ENCODE assay signal across 8 mouse cellular contexts in the genomic region with DNA sequence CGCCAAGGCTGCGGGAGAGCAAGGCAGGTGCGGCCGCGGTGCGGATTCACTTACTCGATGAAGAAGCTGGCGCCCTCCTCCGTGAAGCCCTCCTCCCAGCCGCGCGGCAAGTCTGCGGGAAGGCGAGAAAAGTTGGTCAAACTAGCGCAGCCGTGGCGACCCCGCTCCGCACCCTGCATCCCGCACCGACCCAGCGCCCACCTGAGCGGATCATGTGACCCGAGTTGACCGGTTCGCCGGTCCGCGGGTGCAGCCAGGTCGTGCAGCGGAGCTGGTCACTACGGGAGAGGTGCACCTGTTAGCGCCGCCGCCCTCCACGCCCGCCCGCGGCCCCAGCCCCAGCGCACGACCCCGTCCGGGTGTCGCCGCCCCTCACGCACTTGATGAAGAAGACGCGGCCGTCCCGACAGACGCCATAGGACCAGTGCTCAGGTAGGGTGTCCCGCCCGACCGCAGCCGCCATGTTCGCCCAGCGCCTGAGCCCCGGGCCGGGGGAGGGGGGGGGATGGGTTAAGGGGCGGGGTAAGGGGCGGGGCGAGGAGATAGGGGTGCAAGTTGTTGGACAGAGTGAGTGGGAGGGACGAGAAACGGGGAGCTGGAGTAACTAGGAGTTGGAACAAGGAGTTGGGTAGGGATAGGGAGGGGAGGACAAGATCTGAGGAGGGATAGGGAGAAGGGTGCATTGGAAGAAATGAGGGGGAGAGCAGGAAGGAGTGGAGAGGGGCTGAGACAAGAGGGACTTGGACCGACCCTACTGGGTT. TPM values are rescaled to one million over a fixed set of nuclear protein-coding genes. Genes with fewer than 3 reads are reported as not detected.
A peak's percentile ranks its signal among the peaks of the same experiment; 100 is the strongest.
DNase-seq lines count a peak whose midpoint lies in the region; ATAC-seq and TF ChIP-seq lines count a peak whose summit lies in the region.

Gene Plekha7 (minus strand): TSS at position 506 of the 761 bp plus-strand sequence.

- H3K36me3 ChIP-seq in ES-Bruce4 (ENCODE audit: control insufficient read depth, insufficient read depth, low read length, poor library complexity, severe bottlenecking), result no peaks in the 10 kb centered on the region
- no peaks in the 10 kb centered on the region for H3K36me3 ChIP-seq in embryonic facial prominence, embryonic 13.5 days
- no peaks in the 10 kb centered on the region for H3K36me3 ChIP-seq in hindbrain, embryonic 13.5 days
- no peaks in the 10 kb centered on the region for H3K36me3 ChIP-seq in spleen, adult 2 months (ENCODE audit: control insufficient read depth, insufficient read depth, low read length)

- TF ChIP-seq CTCF in ES-Bruce4 (IDR thresholded peaks at IDR 0.05; ENCODE audit: low read depth, low read length), result no peak
- no peak for TF ChIP-seq CTCF in spleen, adult 2 months (IDR thresholded peaks at IDR 0.05; ENCODE audit: extremely low read depth, insufficient read depth, insufficient read length, insufficient replicate concordance)

- no peak for TF ChIP-seq EP300 in ES-Bruce4 (IDR thresholded peaks at IDR 0.05; ENCODE audit: insufficient read depth, low read depth, low read length)

- no peaks in the 10 kb centered on the region for H3K9me3 ChIP-seq in ES-Bruce4 (replicated peaks; ENCODE audit: control insufficient read depth, insufficient read depth, low read length, poor library complexity, severe bottlenecking)
- H3K9me3 ChIP-seq in embryonic facial prominence, embryonic 13.5 days, result no peaks in the 10 kb centered on the region
- H3K9me3 ChIP-seq in hindbrain, embryonic 13.5 days, result no peaks in the 10 kb centered on the region

- peak within 1 kb of the TSS; percentile 95 for H3K27ac ChIP-seq in ES-Bruce4 (ENCODE audit: insufficient read depth, low read length)
- H3K27ac ChIP-seq in embryonic facial prominence, embryonic 13.5 days, result peak within 1 kb of the TSS; percentile 64
- H3K27ac ChIP-seq in hindbrain, embryonic 13.5 days, result peak within 1 kb of the TSS; percentile 64; the same call in 1 of the 2 replicates
- H3K27ac ChIP-seq in spleen, adult 2 months (ENCODE audit: insufficient read depth, low read length), result no peak within 1 kb of the TSS

- H3K9ac ChIP-seq in ES-Bruce4 (ENCODE audit: low read depth, poor library complexity, severe bottlenecking), result peak within 1 kb of the TSS; percentile 92
- peak within 1 kb of the TSS; percentile 66 for H3K9ac ChIP-seq in embryonic facial prominence, embryonic 13.5 days
- H3K9ac ChIP-seq in hindbrain, embryonic 13.5 days, result peak within 1 kb of the TSS; percentile 72

- H3K4me3 ChIP-seq in ES-Bruce4 (ENCODE audit: low read depth, low read length), result peak within 1 kb of the TSS; percentile 98
- H3K4me3 ChIP-seq in embryonic facial prominence, embryonic 13.5 days, result peak within 1 kb of the TSS; percentile 66
- H3K4me3 ChIP-seq in hindbrain, embryonic 13.5 days, result peak within 1 kb of the TSS; percentile 75
- H3K4me3 ChIP-seq in spleen, adult 2 months (ENCODE audit: extremely low read depth, insufficient read depth, insufficient read length), result peak within 1 kb of the TSS; percentile 88

- DNase-seq in adrenal gland, postnatal 10 days, result peak; percentile 72
- DNase-seq in left cerebral cortex, postnatal 14 days (ENCODE audit: low spot score in 2 of 2), result no peak
- peak in 1 of 2 experiments; percentile 26 for DNase-seq in spleen, adult 2 months (ENCODE audit: low read depth in 1 of 2, low spot score in 2 of 2)
- no peak for DNase-seq in adipocyte (ENCODE audit: low spot score)

- intact Hi-C loops in left cerebral cortex, postnatal 14 days (cut with DNase I), result loop anchor here (5.0 kb wide), 1 partner anchor 41 kb away; no protein-coding TSS in a partner anchor

- H3K27me3 ChIP-seq in ES-Bruce4 (ENCODE audit: control insufficient read depth, insufficient read depth, low read length, poor library complexity, severe bottlenecking), result no peaks in the 10 kb centered on the region
- H3K27me3 ChIP-seq in embryonic facial prominence, embryonic 13.5 days, result peaks cover 42% of the 10 kb centered on the region
- H3K27me3 ChIP-seq in hindbrain, embryonic 13.5 days, result peaks cover 34% of the 10 kb centered on the region
- peaks cover 19% of the 10 kb centered on the region for H3K27me3 ChIP-seq in spleen, adult 2 months (ENCODE audit: control insufficient read depth, insufficient read depth, low read length)

- peaks cover 7% of the 10 kb centered on the region for H3K4me1 ChIP-seq in ES-Bruce4 (ENCODE audit: control insufficient read depth, insufficient read depth, low read length)
- H3K4me1 ChIP-seq in embryonic facial prominence, embryonic 13.5 days, result peaks cover 26% of the 10 kb centered on the region
- H3K4me1 ChIP-seq in hindbrain, embryonic 13.5 days (replicated peaks), result peaks cover 26% of the 10 kb centered on the region
- H3K4me1 ChIP-seq in spleen, adult 2 months (ENCODE audit: control insufficient read depth, insufficient read depth, insufficient read length), result peaks cover 10% of the 10 kb centered on the region

- H3K4me2 ChIP-seq in embryonic facial prominence, embryonic 13.5 days, result peak within 1 kb of the TSS; percentile 100
- H3K4me2 ChIP-seq in hindbrain, embryonic 13.5 days, result peak within 1 kb of the TSS; percentile 99

- peak; percentile 67; the same call in 1 of the 2 replicates for ATAC-seq in embryonic facial prominence, embryonic 13.5 days (ENCODE audit: insufficient number of reproducible peaks, insufficient read depth, low FRiP score, low TSS enrichment, low read depth)
- peak; percentile 71 for ATAC-seq in hindbrain, embryonic 13.5 days (ENCODE audit: low FRiP score)
- peak; percentile 45 for ATAC-seq in megakaryocyte progenitor cell, adult 5-6 weeks (replicated peaks; ENCODE audit: poor library complexity)

- 1% methylated on average over 56 of the region's 65 CpGs for WGBS in embryonic facial prominence, embryonic 13.5 days
- WGBS in hindbrain, embryonic 13.5 days, result under 1% methylated on average over 64 of the region's 65 CpGs
- WGBS in spleen, adult 2 months, result under 1% methylated on average over 61 of the region's 65 CpGs

- TF ChIP-seq POLR2A in ES-Bruce4 (IDR thresholded peaks at IDR 0.05; ENCODE audit: insufficient read depth, low read length), result peak; percentile 71
- TF ChIP-seq POLR2A in spleen, adult 2 months (IDR thresholded peaks at IDR 0.05; ENCODE audit: low read depth, low read length), result no peak

RNA-seq across cellular contexts. Expression of gene Plekha7, which starts in this region (rescaled TPM):
- 80.0 and 80.5 TPM in 2 replicates for polyA plus RNA-seq in ES-Bruce4 (2011; ENCODE audit: insufficient read depth, insufficient read length, low read depth, missing spikeins)
- 10 to 100 TPM in 1 of 2 experiments, 1 to 10 TPM in 1; 7.9 to 10.9 TPM for total RNA-seq in adrenal gland, postnatal 10 days (2021)
- polyA plus RNA-seq in embryonic facial prominence, embryonic 13.5 days (2015; fragmentation: Nextera tagmentation; extraction: Ambion mirVana), result 10.9 and 11.0 TPM in 2 replicates
- 6.5 and 6.8 TPM in 2 replicates for polyA plus RNA-seq in hindbrain, embryonic 13.5 days (2015; fragmentation: Nextera tagmentation; extraction: Ambion mirVana)
- 10 to 100 TPM; 21.0 to 23.5 TPM for total RNA-seq in left cerebral cortex, postnatal 14 days (2021)
- total RNA-seq in megakaryocyte progenitor cell, adult 5-6 weeks (2015), result 0.12 and 0.62 TPM in 2 replicates
- total RNA-seq in megakaryocyte progenitor cell, adult 5-6 weeks (2017), result 0.42 and 0.88 TPM in 2 replicates
- polyA plus RNA-seq in spleen, adult 2 months (2012; rRNA removed), result 3.8 and 3.9 TPM in 2 replicates

Comparison
In these comparisons a context has a peak if more than half of its experiments do, and no peak if none do; other contexts are left out.
1. RNA of gene Plekha7 (total RNA-seq): 21.0 to 23.5 TPM in left cerebral cortex, postnatal 14 days and 7.9 to 10.9 TPM in adrenal gland, postnatal 10 days; 0.12 to 0.88 TPM in megakaryocyte progenitor cell, adult 5-6 weeks; every median in the first group is over 4 times any median in the second.
2. Peak in ATAC-seq in megakaryocyte progenitor cell, adult 5-6 weeks; RNA of the gene not detected or under 1 TPM.
3. Peak in every context shown above with its lines, with median percentiles within 50 percentile points of each other: H3K4me3 ChIP-seq, H3K9ac ChIP-seq and ATAC-seq.